Mouse (Mus musculus) stomach, postnatal 0 days (tissue): ENCODE results near the gene Hba-a2.

ENCODE experiments used
- CTCF ChIP-seq: IDR thresholded peaks from 2 replicates; pipeline ENCODE4 v1.5.1; 2016; ENCODE audit warnings: antibody characterized with exemption, low read depth, mild to moderate bottlenecking, moderate library complexity
- EP300 ChIP-seq: optimal IDR thresholded peaks from 2 replicates; pipeline ENCODE3; 2016; ENCODE audit warnings: antibody characterized with exemption

- TF ChIP-seq CTCF: no peak
- TF ChIP-seq EP300: no peak
Observed at GRCm38 (mm10) chr11:32256566-32256965, 39.7 kb upstream of the Hba-a2 start.
